8 mouse cellular contexts compared by ENCODE assay signal in genomic region chr2:137942753-137943152, GRCm38 (mm10).
DNase-seq lines count a peak whose midpoint lies in the region; ATAC-seq lines count a peak whose summit lies in the region.
"Had no signal": no experiment of that assay in that cellular context is flagged by ENCODE, and none has a peak within 500 bp of the region (broad histone marks: within the 10 kb centered on the region; RNA-seq: fewer than 3 reads in every experiment).

No protein-coding gene starts in this region.

- H3K9ac ChIP-seq in hindbrain, embryonic 15.5 days = no peak overlapping the region

- no peaks in the 10 kb centered on the region for H3K9me3 ChIP-seq in hindbrain, embryonic 15.5 days
- H3K9me3 ChIP-seq: megakaryocyte, embryonic 14.5 days had no signal

- H3K4me1 ChIP-seq in hindbrain, embryonic 15.5 days (replicated peaks) = no peaks in the 10 kb centered on the region
- H3K4me1 ChIP-seq: megakaryocyte, embryonic 14.5 days had no signal

- H3K4me3 ChIP-seq in hindbrain, embryonic 15.5 days = no peak overlapping the region
- H3K4me3 ChIP-seq: megakaryocyte, embryonic 14.5 days had no signal

- peak; percentile 76 for DNase-seq in ZHBTc4 (ENCODE audit: low read depth, low spot score)
- DNase-seq in cerebellum, adult 11-12 months = peak; percentile 47
- peak; percentile 59 for DNase-seq in left cerebral cortex, adult 11 months (ENCODE audit: low spot score)
- DNase-seq in right cerebral cortex, postnatal 25 days = peak; percentile 77

- no peak overlapping the region for H3K4me2 ChIP-seq in hindbrain, embryonic 15.5 days

- H3K27me3 ChIP-seq in hindbrain, embryonic 15.5 days = no peaks in the 10 kb centered on the region
- H3K27me3 ChIP-seq: megakaryocyte, embryonic 14.5 days had no signal

- H3K36me3 ChIP-seq in hindbrain, embryonic 15.5 days = no peaks in the 10 kb centered on the region

- H3K27ac ChIP-seq in hindbrain, embryonic 15.5 days (replicated peaks) = no peak overlapping the region

- 6% methylated on average over 7 of the region's 7 CpGs for WGBS in hindbrain, embryonic 15.5 days

- ATAC-seq in frontal cortex, adult (ENCODE audit: low TSS enrichment) = peak; percentile 94
- 0 out of 2 replicates have a peak, but pooled peaks have one; percentile 66 for ATAC-seq in hindbrain, embryonic 15.5 days (ENCODE audit: low FRiP score, low read depth)
- ATAC-seq in megakaryocyte, adult 5-6 weeks (ENCODE audit: poor library complexity, severe bottlenecking) = peak; percentile 70
